Mouse (Mus musculus): ENCODE measurements around the gene Peg12. TPM values are rescaled to one million over a fixed set of nuclear protein-coding genes. Genes with fewer than 3 reads are reported as not detected.

Peg12 gene
- polyA plus RNA-seq, 1 experiment from 2014 or later: 48.5 TPM

DNA sequence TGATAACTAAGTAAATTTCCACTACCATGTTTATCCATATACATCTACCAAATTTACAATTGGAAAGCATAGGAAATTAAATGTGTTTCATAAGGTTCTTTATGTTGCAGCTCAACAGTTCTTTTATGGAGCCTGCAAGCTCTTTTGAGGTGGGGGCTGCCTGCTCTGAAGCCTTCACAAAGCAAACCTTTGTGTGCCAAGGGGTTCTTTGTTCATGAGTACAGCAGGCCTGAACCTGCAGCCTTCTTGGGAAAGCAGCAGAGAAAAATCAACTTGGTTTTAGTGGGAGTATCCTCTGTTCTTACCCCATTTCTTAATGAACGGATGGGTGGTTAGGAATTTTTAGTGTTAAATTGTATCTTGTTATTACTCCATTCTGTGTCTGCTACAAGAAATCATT is 49.1 kb downstream of the Peg12 start:
- DNase-seq (ENCODE audit: low spot score) (no peak), ATAC-seq (replicated peaks; ENCODE audit: insufficient number of reproducible peaks, low FRiP score, low TSS enrichment, low read depth) (no peak)
- Histone ChIP-seq H3K4me2 (ENCODE audit: low read depth, low read length) (no peak overlapping the region), H3K9me3 (replicated peaks; ENCODE audit: control insufficient read depth, low read length) (no peaks in the 10 kb centered on the region), H3K9ac (replicated peaks; ENCODE audit: low read length) (no peak overlapping the region), H3K27me3 (ENCODE audit: control insufficient read depth, insufficient read depth, low read length) (no peaks in the 10 kb centered on the region), H3K36me3 (replicated peaks; ENCODE audit: control insufficient read depth, insufficient read depth, low read depth, low read length) (no peaks in the 10 kb centered on the region), H3K27ac (replicated peaks; ENCODE audit: low read depth, low read length) (no peak overlapping the region), H3K4me1 (ENCODE audit: control insufficient read depth, insufficient read depth, low read length) (no peaks in the 10 kb centered on the region), H3K4me3 (ENCODE audit: low read depth, low read length) (no peak overlapping the region)
- 48% methylated on average over 1 of the region's 1 CpGs for WGBS

Other genes with a start within 250 kb of the Peg12 start
- 133 and 148 TPM in 2 replicates for gene Ndn, start 117.9 kb downstream of the Peg12 start, polyA plus RNA-seq (2014; fragmentation: Nextera tagmentation; extraction: Ambion mirVana)
- 8.6 and 8.8 TPM in 2 replicates for gene Magel2, start 87.5 kb downstream of the Peg12 start, polyA plus RNA-seq (2014; fragmentation: Nextera tagmentation; extraction: Ambion mirVana)
- gene Mkrn3, start 44.4 kb downstream of the Peg12 start, polyA plus RNA-seq (2014; fragmentation: Nextera tagmentation; extraction: Ambion mirVana): 10.6 and 10.7 TPM in 2 replicates